Mouse (Mus musculus) ES-Bruce4 (cell line): ENCODE results near the gene Ankrd33b. TPM values are rescaled to one million over a fixed set of nuclear protein-coding genes. Genes with fewer than 3 reads are reported as not detected.

ENCODE experiments used
- H3K27ac ChIP-seq: 2 replicates; pipeline ENCODE4 v1.5.1; 2012; ENCODE audit warnings: low read length, inconsistent platforms; ENCODE audit not compliant: insufficient read depth
- H3K27me3 ChIP-seq: 2 replicates; pipeline ENCODE4 v1.6.1; 2012; ENCODE audit warnings: mild to moderate bottlenecking, low read length, inconsistent platforms; ENCODE audit not compliant: control insufficient read depth, poor library complexity, insufficient read depth, severe bottlenecking
- H3K36me3 ChIP-seq: 2 replicates; pipeline ENCODE4 v1.6.1; 2012; ENCODE audit warnings: inconsistent platforms, mild to moderate bottlenecking, low read length, moderate library complexity; ENCODE audit not compliant: control insufficient read depth, poor library complexity, insufficient read depth, severe bottlenecking
- H3K4me1 ChIP-seq: one replicate; pipeline ENCODE4 v1.8.1; 2011; ENCODE audit warnings: low read length; ENCODE audit not compliant: control insufficient read depth, insufficient read depth
- H3K4me3 ChIP-seq: 2 replicates; pipeline ENCODE4 v1.5.1; 2011; ENCODE audit warnings: low read depth, mild to moderate bottlenecking, low read length
- H3K9ac ChIP-seq: 2 replicates; pipeline ENCODE4 v1.6.1; 2012; ENCODE audit warnings: low read depth, mild to moderate bottlenecking, inconsistent platforms; ENCODE audit not compliant: poor library complexity, severe bottlenecking
- H3K9me3 ChIP-seq: replicated peaks from 2 replicates; pipeline ENCODE4 v1.6.1; 2012; ENCODE audit warnings: mild to moderate bottlenecking, low read length, inconsistent platforms; ENCODE audit not compliant: control insufficient read depth, poor library complexity, insufficient read depth, severe bottlenecking
- CTCF ChIP-seq: IDR thresholded peaks from one replicate; pipeline ENCODE4 v1.8.1; 2011; ENCODE audit warnings: low read depth, low read length
- EP300 ChIP-seq: IDR thresholded peaks from 2 replicates; pipeline ENCODE4 v1.6.1; 2011; ENCODE audit warnings: low read depth, low read length; ENCODE audit not compliant: insufficient read depth
- POLR2A ChIP-seq: IDR thresholded peaks from one replicate; pipeline ENCODE4 v1.8.1; 2011; ENCODE audit warnings: low read length; ENCODE audit not compliant: insufficient read depth
- polyA plus RNA-seq: library from polyadenylated mRNA; stranded (reverse); fragments of >200 nt; gene quantifications from 2 replicates; pipeline ENCODE4 v1.2.4, GENCODE M21; 2011; ENCODE audit warnings: low read depth; ENCODE audit not compliant: missing spikeins, insufficient read depth, insufficient read length

Ankrd33b gene
- polyA plus RNA-seq, 1 experiment: 1.6 TPM

DNA sequence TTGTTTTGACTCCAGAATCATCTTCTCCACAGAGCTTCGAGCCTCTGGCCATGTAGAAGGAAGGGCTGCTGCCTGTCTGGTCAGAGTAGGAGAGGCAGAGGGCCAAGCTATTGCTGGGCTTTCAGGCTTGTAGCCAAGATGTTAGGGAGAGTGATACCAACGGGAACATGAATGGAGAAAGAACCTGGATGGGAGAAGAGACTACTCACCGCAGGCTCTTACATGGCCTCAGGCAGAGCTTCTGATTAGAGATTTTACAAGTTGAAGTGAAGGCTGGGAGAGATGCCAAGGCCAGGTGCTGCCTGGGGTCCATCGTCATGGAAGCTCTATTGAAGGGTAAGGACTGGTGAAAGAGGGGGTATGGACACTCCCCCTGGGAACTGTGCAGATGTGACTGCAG is 89.4 kb downstream of the Ankrd33b start:
- Histone ChIP-seq H3K4me3 (no peak overlapping the region), H3K9me3 (no peaks in the 10 kb centered on the region), H3K27me3 (no peaks in the 10 kb centered on the region), H3K4me1 (peaks cover 3% of the 10 kb centered on the region), H3K36me3 (no peaks in the 10 kb centered on the region), H3K27ac (no peak overlapping the region), H3K9ac (no peak overlapping the region)
- TF ChIP-seq CTCF: no peak
- no peak for TF ChIP-seq POLR2A
- no peak for TF ChIP-seq EP300

DNA sequence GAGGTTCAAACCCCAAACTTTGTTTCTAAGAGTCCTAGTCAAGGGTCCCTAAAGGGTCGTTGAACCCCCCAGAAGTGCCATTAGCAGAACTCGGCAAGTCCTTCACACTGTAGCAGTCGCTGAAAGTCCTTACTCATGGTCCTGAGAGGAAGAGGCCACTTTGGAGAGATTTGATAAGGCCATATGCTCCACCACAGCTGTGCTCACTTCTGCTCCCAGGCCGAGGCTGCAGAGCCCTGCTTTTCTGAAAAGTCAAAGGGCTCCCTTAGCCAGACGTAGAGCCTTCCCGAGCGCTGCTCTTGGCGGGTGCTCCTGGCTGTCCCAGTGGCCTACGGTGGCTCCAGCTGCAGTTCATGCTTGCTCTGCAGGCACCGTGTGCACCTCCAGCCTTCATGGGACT is 94.0 kb downstream of the Ankrd33b start:
- no peak overlapping the region for H3K27ac ChIP-seq
- peaks cover 4% of the 10 kb centered on the region for H3K4me1 ChIP-seq
- no peaks in the 10 kb centered on the region for H3K9me3 ChIP-seq
- H3K4me3 ChIP-seq: peak overlapping the region; percentile 2; the same call in 1 of the 2 replicates
- H3K9ac ChIP-seq: no peak overlapping the region
- H3K36me3 ChIP-seq: no peaks in the 10 kb centered on the region
- no peaks in the 10 kb centered on the region for H3K27me3 ChIP-seq
- TF ChIP-seq EP300 (no peak), POLR2A (no peak), CTCF (no peak)

DNA sequence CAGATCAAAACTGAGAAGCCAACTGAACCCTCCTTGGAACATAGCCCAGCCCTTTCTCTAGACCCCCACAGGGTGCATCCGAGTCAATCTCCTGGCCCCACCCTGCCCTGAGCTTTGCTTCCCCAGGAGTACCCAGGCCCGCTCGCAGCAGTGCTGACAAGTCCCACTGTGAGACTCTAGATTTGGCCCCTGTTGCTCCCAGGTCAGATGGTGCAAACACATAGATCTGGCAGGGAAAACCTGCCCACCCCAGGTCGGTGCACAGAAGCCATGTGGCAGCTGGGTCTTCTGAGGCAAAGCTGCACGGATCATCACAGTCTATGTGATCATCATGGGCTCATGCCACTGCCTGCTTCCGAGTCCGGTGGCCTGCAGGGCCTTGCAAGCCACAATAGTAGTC is 94.8 kb downstream of the Ankrd33b start:
- Histone ChIP-seq H3K27me3 (no peaks in the 10 kb centered on the region), H3K9ac (no peak overlapping the region), H3K4me3 (peak overlapping the region; percentile 8), H3K36me3 (no peaks in the 10 kb centered on the region), H3K9me3 (no peaks in the 10 kb centered on the region), H3K27ac (no peak overlapping the region), H3K4me1 (peaks cover 4% of the 10 kb centered on the region)
- TF ChIP-seq POLR2A (no peak), CTCF (no peak), EP300 (no peak)

DNA sequence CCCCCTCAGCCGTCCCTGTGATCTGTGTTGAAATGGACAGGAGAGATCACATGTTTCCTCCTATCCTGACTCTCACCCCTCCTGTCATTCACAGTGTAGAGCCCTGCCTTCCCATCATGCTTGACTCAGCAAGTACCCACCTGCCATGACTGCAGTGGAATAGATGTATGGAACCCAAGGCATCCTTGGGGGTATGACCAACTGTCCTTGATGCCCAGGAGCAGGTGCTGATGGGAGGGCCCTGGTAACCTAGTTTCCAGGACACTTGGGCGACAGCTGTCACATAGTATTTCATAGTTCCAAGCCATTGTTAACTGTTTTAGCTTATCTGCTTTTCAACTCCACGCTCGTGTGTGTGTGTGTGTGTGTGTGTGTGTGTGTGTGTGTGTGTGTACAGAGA is 98.0 kb downstream of the Ankrd33b start:
- Histone ChIP-seq H3K9me3 (no peaks in the 10 kb centered on the region), H3K4me1 (peaks cover 4% of the 10 kb centered on the region), H3K27me3 (no peaks in the 10 kb centered on the region), H3K27ac (no peak overlapping the region), H3K36me3 (no peaks in the 10 kb centered on the region), H3K9ac (no peak overlapping the region), H3K4me3 (no peak overlapping the region)
- no peak for TF ChIP-seq POLR2A
- TF ChIP-seq CTCF: no peak
- no peak for TF ChIP-seq EP300

DNA sequence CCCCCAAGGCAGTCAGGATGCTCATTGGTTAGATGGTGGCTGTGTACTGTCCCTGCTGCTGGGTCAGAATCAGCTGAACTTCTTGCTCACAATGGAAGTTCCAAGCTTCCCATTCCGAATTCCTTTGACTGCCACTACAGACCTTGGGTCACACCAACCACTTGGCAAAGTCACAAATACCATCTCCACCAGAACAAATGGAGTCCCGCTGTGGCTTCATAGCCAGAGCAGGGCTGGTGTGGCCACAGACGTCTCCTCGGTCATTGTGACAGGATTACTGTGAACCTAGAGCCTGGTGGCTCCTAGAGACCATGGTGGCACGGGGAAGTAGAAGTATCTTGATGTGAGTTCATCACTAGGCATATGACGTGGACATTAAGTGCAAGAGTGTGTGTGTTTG is 99.4 kb downstream of the Ankrd33b start:
- Histone ChIP-seq H3K4me3 (no peak overlapping the region), H3K9ac (no peak overlapping the region), H3K4me1 (peaks cover 4% of the 10 kb centered on the region), H3K27me3 (no peaks in the 10 kb centered on the region), H3K27ac (no peak overlapping the region), H3K36me3 (no peaks in the 10 kb centered on the region), H3K9me3 (no peaks in the 10 kb centered on the region)
- TF ChIP-seq POLR2A: no peak

DNA sequence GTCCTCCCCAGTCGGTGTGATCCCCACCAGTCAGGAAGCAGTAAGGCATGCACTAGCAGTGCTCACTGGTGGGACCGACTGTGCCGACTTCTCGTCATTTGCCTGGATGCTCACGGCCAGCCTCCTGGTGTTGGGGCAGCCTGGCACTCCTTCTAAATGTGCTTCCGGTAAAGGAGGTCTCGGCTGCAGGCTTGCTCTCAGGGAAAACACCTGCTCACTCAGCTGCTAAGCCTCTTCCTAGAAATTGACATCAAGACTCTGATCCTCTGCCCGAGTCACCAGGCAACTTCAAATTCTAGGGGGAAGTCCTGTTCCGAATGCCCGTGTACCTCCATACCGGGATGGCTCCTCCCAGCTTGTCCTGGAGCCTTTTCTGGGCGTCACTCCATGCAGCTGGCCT is 101.7 kb downstream of the Ankrd33b start:
- Histone ChIP-seq H3K9me3 (no peaks in the 10 kb centered on the region), H3K4me3 (no peak overlapping the region), H3K4me1 (no peaks in the 10 kb centered on the region), H3K36me3 (no peaks in the 10 kb centered on the region), H3K27ac (no peak overlapping the region), H3K9ac (no peak overlapping the region), H3K27me3 (no peaks in the 10 kb centered on the region)
- TF ChIP-seq CTCF (no peak), POLR2A (no peak), EP300 (no peak)

DNA sequence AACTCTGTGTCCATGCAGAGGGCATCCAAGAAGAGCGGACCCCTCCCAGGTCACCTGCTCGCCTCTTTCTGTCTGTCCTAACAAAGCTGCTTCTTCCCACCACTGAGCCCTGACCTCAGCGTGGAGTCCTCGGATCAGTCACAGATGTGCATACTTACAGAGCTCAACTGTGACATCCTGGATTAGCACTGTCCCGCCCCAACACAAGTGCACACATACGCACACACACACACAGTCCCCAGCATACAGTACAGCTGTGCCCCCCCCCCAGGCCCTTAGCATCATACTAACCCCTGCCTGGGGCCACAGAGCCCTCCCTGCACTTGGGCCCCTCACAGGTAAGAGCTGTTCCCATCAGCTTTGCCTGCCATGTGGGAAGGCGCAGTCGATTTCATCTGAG is 102.1 kb downstream of the Ankrd33b start:
- no peaks in the 10 kb centered on the region for H3K4me1 ChIP-seq
- no peak for TF ChIP-seq CTCF
- TF ChIP-seq EP300: no peak
- TF ChIP-seq POLR2A: no peak
- H3K27me3 ChIP-seq: no peaks in the 10 kb centered on the region
- no peaks in the 10 kb centered on the region for H3K36me3 ChIP-seq
- H3K4me3 ChIP-seq: no peak overlapping the region
- H3K27ac ChIP-seq: no peak overlapping the region
- H3K9me3 ChIP-seq: no peaks in the 10 kb centered on the region
- no peak overlapping the region for H3K9ac ChIP-seq
